Mouse (Mus musculus) layer of hippocampus, postnatal 10 days (tissue): ENCODE results near the gene Scube2. TPM values are rescaled to one million over a fixed set of nuclear protein-coding genes. Genes with fewer than 3 reads are reported as not detected.

Experiments
- DNase-seq, 2 experiments: peaks; one replicate each; pipeline ENCODE4 v3.0.0; 2021; ENCODE audit warnings: low spot score in 2 of 2
- total RNA-seq, 2 experiments: library from RNA; stranded (reverse); gene quantifications; 2 replicates each; pipeline ENCODE4 v1.2.3; 2021

Gene Scube2
- total RNA-seq, 2 experiments from 2014 or later: 1.8 to 2.1 TPM

GRCm38 (mm10) chr7:109852752-109853212 lies 12.7 kb downstream of the Scube2 start:
- DNase-seq: no peak

DNA sequence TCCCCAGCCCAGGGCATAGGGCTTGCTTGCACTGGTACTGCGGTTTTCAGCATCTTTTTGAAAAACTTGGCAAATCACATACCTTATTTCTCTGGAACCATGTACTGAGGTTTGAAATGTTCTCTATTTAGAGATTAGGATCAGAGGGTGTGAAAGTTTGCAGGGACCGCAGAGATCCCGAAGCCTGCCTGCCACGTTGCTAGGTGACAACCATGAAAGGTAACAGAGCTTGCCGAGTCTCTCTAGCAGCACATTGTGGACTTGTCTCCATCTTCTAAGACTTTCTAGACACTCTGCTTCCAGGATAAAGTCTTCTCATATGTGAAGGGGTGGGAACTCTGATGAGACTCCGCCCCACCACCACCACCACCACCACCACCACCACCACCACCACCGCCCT lies 13.5 kb downstream of the Scube2 start:
- DNase-seq: no peak

- DNase-seq: no peak
Observed at GRCm38 (mm10) chr7:109850531-109850930, 14.9 kb downstream of the Scube2 start.

- no peak for DNase-seq
Observed at GRCm38 (mm10) chr7:109849750-109850434, 15.6 kb downstream of the Scube2 start.

DNA sequence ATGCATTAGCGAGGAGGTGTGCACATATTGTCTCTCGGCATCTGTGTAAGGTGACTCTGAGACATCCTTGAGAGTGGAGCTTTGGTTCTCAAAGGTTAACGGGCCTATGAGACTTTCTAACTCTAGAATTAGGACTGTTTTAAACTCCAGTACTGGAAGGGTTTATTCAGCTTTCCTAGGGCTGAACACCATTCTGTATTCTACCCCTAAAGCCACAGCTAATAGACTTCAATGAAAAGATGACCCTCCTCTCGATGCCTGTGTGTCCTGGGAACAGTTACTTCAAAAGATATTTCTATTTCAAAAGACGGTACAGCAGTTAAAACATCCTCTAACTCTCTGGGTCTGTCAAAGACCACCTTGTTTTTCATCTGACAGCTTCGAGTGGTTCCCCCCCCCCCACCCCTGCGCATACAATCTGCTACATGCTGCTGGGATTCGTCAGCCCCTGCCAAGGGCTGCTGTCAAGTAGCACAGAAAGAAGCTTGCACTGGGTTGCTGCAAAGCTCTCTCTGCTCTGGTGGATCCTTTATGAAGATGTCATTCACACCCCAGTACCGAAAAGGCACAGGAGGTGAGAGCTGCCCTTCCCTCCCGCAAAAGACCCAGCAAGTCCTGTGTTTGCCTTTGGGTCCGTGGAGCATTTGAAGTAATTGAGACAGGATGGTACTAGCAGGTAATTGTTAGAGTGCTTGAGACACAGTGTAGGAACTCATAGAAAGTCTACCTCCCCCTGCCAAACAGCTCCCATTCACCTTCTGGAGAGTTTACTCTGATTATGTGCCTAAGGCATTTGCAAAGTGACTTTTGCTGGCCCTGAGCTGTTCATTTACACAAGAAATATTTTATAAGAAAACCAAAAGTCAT lies 16.4 kb downstream of the Scube2 start:
- no peak for DNase-seq

DNA sequence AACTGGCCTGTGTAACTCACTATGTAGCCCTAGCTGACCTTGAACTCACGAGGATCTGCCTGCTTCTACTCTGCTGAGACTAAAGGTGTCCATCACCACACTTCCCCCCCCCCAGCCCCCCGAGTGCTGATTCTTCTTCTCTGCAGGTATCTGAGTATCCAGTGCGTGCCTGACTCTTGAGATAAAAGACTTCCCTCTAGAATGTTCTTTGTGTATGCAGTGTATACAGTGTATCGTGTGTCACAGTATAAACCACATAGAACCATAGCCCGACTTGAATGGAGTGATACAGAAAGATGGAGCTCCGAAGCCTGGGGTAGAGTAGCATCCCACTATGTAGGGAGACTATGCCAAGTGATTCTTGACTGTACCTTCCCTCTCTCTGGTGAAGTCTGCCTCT lies 21.4 kb downstream of the Scube2 start:
- DNase-seq: no peak

DNA sequence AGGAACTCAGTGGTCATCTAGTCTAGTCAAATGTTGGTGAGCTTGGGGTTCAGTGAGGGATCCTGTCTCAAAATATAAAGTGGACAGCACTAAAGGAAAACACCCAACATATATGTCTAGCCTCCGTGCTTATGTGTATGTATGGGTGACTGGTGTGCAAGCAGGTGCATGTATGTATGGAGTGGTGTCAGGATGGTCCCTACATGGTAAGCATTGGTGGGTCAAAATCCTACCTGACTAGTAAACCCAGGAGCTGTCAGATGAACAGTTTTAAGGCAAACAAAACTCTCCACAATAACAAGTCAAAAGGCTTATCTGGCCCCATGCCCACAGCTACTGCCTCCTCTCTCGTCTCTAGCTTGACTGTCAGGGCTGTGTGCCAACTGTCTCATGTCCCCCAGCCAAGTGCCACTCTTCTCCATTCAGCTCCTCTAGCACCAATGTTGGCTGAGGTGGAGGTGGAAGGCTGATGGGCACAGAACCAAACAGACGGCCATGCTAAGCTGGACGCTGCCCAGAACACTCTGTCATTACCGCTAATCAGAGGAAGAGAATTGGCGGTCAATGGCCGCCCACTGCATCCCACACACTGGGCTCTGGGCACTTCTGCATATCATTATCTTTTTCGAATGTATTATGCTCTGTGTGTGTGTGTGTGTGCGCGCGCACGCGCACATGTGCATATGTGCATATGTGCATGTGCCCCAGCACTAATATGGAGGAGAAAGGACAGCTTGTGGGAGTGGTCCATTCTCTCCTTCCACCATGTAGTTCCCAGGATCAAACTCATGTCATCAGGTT lies 23.7 kb downstream of the Scube2 start:
- peak; percentile 73 to 78 for DNase-seq

DNA sequence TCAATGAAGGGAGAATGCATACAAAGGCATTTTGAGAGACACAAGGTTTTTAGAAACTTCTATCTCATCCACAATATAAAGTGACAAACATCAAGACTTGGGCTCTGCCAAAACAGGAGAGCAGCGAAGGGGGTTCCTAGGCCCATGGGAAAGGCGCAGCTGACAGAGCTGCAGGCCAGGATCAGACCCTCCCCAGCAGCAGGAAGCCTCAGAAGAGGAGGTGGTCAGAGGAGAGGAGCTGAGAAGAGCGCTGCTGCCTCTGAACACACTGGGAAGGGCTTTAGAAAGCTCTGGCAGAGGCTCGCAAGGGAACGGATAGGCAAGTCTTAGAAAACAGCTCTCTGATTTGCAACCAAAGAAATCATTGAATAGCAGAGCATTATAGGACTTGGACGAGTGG lies 24.4 kb downstream of the Scube2 start:
- DNase-seq: no peak

- no peak for DNase-seq
Observed at GRCm38 (mm10) chr7:109838613-109839012, 26.9 kb downstream of the Scube2 start.

DNA sequence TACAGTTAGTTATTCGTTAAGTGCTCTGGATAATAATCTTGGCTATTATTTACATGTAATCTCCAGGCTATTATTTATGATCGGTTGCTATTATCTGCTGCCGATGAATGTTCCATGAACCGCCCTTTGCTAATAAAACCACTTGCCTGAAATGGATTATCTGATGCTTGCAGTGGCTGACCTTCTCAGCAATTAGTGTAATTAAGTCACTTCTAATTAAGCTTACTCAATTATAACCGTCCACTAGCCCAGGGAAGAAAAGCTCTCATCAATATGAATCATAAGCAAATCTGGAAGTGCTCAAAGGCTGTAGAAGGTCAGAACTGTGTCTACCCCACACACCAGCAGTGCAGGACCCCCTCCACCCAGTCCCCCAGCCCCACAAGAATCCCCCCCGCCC lies 27.8 kb downstream of the Scube2 start:
- DNase-seq: no peak

DNA sequence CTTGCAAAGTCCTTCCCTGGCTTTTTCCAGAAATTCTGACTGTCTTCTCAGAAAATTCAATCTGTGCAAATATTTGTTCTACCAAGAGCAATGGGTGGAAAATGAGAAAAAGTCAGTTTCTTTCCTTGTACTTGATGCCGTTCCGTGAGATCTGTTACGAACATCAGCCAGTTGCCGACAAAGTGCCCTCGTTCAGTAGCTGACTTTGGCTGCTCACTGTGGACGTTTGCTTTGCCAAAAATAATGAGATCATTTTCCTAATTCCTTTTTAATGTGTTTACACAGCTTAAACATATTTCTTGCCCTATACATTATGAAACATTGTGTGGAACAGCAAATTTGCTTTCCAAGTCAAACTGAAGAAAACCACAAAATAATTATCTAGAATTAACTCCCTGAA lies 30.6 kb downstream of the Scube2 start:
- no peak for DNase-seq

- no peak for DNase-seq
Observed at GRCm38 (mm10) chr7:109831376-109831775, 34.1 kb downstream of the Scube2 start.

DNA sequence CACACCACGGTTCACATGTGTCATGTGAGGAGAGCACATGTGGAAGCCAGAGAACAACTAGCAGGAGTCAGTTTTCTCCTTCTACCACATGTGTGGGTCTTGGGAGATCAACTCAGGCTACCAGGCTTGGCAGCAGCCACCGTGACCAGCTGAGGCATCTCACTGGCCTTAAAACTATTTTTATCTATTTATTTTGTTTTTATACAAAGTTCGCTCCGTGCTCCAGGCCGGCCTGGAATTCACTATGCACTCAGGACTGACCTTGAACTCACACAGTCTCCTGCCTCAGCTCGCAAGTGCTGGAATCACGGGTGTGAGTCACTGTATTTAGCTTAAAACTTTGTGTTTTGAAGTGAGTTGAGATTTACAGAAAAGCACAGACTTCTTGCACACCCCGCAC lies 38.6 kb downstream of the Scube2 start:
- DNase-seq: no peak

- DNase-seq: no peak
Observed at GRCm38 (mm10) chr7:109825293-109825692, 40.2 kb downstream of the Scube2 start.

GRCm38 (mm10) chr7:109818600-109818999 lies 46.9 kb downstream of the Scube2 start:
- DNase-seq: no peak

GRCm38 (mm10) chr7:109817954-109818353 lies 47.5 kb downstream of the Scube2 start:
- no peak for DNase-seq

DNA sequence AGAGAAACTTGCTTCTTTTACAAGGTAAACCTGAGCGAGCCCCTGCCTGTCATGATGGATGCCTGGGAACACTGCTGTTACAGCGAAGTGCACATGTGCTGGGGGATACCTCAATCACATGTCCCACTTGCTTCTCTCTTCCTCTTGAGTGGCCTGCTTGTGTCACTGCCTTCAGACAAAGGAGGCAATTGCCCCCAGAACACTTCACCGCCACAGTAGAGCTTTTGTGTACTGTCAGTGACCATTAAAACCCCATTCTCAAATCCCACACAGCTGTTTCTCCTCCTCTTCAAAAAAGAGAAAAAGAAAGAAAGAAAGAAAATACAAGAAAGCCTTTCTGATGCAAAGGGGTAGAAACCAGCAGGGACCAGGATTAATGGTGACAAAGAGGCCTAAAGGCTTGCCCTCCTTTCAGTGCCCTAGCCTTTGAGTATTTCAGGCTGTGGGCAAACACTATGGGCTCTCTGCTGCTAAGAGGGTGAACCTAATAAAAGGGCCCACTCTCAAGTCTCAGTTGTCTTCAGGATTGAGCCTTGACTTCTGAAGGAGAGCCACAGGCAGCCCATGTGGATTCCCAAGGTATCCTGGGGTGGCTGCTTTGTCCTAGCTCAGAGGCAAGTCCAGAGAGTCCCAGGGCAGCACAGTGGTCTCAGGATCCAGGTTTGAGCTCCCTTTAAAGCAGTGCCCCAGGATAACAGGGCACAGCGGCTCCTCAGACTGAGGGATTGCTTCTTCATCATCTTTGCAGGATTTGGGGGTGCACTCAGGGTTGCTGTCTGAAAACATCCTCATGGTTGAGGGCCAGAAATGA lies 51.9 kb downstream of the Scube2 start:
- no peak for DNase-seq

DNA sequence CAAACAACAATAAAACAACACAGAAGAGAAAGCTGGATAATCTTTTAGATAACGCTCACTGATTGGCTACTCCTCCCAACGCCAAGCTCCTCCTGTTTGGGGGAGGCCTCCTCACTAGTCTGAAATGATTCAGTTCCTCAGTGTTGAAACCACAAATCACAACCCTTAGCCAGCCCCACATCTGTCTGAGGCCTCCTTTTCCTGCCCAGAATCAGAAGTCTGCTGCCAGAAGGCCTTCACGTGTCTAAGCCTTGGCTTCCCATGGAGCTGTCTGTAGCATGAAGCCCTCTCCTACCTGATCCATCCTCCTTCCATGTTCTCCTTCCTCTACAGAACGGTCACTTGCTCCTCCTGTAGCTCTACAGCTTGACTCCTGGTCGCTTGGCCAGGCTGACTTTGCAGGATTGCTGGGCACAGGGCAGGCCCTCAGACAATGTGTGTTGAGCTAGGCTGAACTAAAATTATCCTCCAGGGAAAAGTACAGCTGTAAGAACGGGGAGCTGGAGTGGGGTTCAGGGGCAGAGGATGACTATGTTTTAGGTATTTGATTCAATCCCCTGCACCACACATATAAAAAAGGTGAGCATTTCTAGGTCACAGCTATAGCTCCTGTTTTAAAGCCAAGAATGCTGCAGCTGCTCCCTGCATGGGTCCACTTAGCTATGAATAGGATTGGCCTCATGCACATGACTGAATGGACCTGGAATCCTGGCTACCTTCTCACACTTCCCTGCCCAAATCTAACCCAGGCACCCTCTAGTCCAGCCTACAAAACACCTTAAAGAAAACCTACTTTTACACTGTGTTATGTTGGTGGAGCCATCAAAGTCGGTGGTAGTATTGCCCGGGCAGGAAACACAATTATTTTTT lies 57.6 kb downstream of the Scube2 start:
- no peak for DNase-seq

DNA sequence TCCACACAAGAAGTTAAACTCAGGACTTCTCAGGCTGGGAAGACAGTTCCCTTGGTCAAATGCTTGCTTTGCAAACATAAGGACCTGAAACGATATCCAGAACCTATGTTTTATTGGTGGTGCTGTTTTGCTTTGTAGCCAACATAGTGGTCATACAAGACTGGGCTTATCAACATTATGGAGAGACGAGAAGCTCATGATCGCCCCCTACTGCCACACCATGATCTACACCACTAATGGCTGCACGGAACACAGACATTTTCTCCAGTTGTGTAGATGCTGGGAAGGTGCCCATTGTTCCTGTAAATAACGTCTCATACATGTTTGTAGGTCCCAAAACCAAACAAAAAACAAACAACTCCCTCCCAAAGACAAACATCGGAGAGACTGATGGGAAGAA lies 60.6 kb downstream of the Scube2 start:
- DNase-seq: peak in 1 of 2 experiments; percentile 31

DNA sequence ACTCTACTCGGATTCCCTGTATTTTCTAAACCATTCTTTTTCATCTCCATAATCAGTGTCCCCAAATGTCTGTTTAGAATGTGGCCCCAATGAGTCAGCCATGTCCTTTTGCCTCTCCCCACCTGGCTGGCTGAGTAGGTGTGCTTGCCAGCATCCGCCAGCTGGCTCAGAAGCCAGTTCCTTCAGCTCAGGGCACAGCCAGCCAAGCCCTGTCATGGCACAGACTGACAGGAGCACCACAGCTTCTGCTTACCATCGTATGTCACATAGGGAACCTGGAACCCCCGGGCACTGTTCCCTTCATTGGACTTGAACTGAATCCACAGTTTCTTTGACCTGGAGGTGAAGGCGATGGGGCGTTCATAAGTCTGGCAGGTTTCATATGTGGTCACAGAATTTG lies 61.1 kb downstream of the Scube2 start:
- DNase-seq: no peak
